Mouse (Mus musculus): ENCODE measurements around the gene Rhbdd1.

- TF ChIP-seq GATA1 (IDR thresholded peaks at IDR 0.05; ENCODE audit: low read length) (no peak), TAL1 (IDR thresholded peaks at IDR 0.05; ENCODE audit: low read length) (no peak)
These were observed 28.4 kb upstream of the Rhbdd1 start for GRCm38 (mm10) chr1:82287776-82288325.
